Mouse (Mus musculus) liver, embryonic 14.5 days (tissue): ENCODE data around the gene Iars. TPM values are rescaled to one million over a fixed set of nuclear protein-coding genes. Genes with fewer than 3 reads are reported as not detected.

ENCODE experiments used
- ATAC-seq: fragments of 200-750 bp; cut with Nextera tagmentation; 2 replicates; pipeline ENCODE4 v1.8.0; 2017; ENCODE audit warnings: moderate number of reproducible peaks, mild to moderate bottlenecking, moderate library complexity; ENCODE audit not compliant: insufficient read depth
- DNase-seq, 3 experiments: peaks; one replicate each; pipeline ENCODE4 v3.0.0-alpha.2; 2012 to 2013; ENCODE audit warnings: low read depth in 3 of 3, low spot score in 3 of 3
- H3K27ac ChIP-seq: fragments of 300-500 bp; sonication (generic); 2 replicates; pipeline ENCODE4 v1.5.1; 2014; ENCODE audit warnings: moderate library complexity, mild to moderate bottlenecking, control low read depth, inconsistent platforms
- H3K27me3 ChIP-seq: fragments of 300-500 bp; sonication (generic); 2 replicates; pipeline ENCODE4 v1.6.1; 2014; ENCODE audit warnings: mild to moderate bottlenecking, low read length, moderate library complexity; ENCODE audit not compliant: control insufficient read depth, insufficient read depth
- H3K36me3 ChIP-seq: fragments of 300-500 bp; sonication (generic); replicated peaks from 2 replicates; pipeline ENCODE4 v1.6.1; 2014; ENCODE audit warnings: low read depth; ENCODE audit not compliant: control insufficient read depth, insufficient read depth
- H3K4me1 ChIP-seq, 2 experiments: fragments of 200-500 bp in 1 of 2; fragments of 300-500 bp in 1 of 2; sonication (generic) in 1 of 2; replicated peaks; 2 replicates each; pipeline ENCODE4 v1.6.1; 2012 to 2014; ENCODE audit warnings: antibody characterized with exemption in 1 of 2, inconsistent platforms in 1 of 2, low read length in 1 of 2; ENCODE audit not compliant: control insufficient read depth in 2 of 2, insufficient read depth in 2 of 2
- H3K4me2 ChIP-seq: fragments of 300-500 bp; sonication (generic); 2 replicates; pipeline ENCODE4 v1.6.1; 2014; ENCODE audit warnings: low read depth, mild to moderate bottlenecking, control low read depth, moderate library complexity
- H3K4me3 ChIP-seq, 2 experiments: fragments of 200-500 bp in 1 of 2; fragments of 300-500 bp in 1 of 2; sonication (generic) in 1 of 2; 2 replicates each; pipeline ENCODE4 v1.5.1; 2012 to 2014; ENCODE audit warnings: low read depth in 2 of 2, low read length in 2 of 2, mild to moderate bottlenecking in 2 of 2, control low read depth in 1 of 2, inconsistent platforms in 1 of 2, moderate library complexity in 1 of 2; ENCODE audit not compliant: insufficient read depth in 1 of 2
- H3K9ac ChIP-seq: fragments of 300-500 bp; sonication (generic); replicated peaks from 2 replicates; pipeline ENCODE4 v1.6.1; 2014; ENCODE audit warnings: mild to moderate bottlenecking, control low read depth, moderate library complexity
- H3K9me3 ChIP-seq: fragments of 300-500 bp; sonication (generic); 2 replicates; pipeline ENCODE4 v1.6.1; 2016; ENCODE audit warnings: low read length, mixed read lengths; ENCODE audit not compliant: control insufficient read depth
- CTCF ChIP-seq: IDR thresholded peaks from 2 replicates; pipeline ENCODE4 v1.5.1; 2016; ENCODE audit warnings: antibody characterized with exemption, low read depth, control low read depth
- EP300 ChIP-seq: IDR thresholded peaks from 2 replicates; pipeline ENCODE4 v1.6.1; 2016; ENCODE audit warnings: antibody characterized with exemption, low read depth
- WGBS: fragments of 180-500 bp; shearing (Covaris S2); extraction: QIAGEN DNeasy Blood & Tissue Kit; methylation state at CpG from one replicate; pipeline ENCODE4 v1.1.7; 2014; ENCODE audit not compliant: insufficient replicate concordance; 5-methylcytosine and 5-hydroxymethylcytosine counted together
- polyA plus RNA-seq, 2 experiments: library from polyadenylated mRNA; depleted of rRNA in 1 of 2; stranded (reverse) in 1 of 2; unstranded in 1 of 2; fragments of >200 nt; fragmentation: Nextera tagmentation in 1 of 2; extraction: Ambion mirVana in 1 of 2; gene quantifications; 2 replicates each; pipeline versions ENCODE4 v1.2.1 to v1.2.3; 2012 to 2014

The Iars gene
- polyA plus RNA-seq, 2 experiments, result 36.5 to 39.1 TPM

GRCm38 (mm10) chr13:49760675-49761074 lies 78.8 kb downstream of the Iars start:
- TF ChIP-seq CTCF, result no peak
- TF ChIP-seq EP300, result no peak
- Histone ChIP-seq H3K4me2 (no peak overlapping the region), H3K27me3 (no peaks in the 10 kb centered on the region), H3K4me1 (no peaks in the 10 kb centered on the region; a peak in 1 of 4 replicates), H3K9ac (no peak overlapping the region), H3K4me3 (no peak overlapping the region), H3K9me3 (no peaks in the 10 kb centered on the region), H3K27ac (no peak overlapping the region), H3K36me3 (no peaks in the 10 kb centered on the region)
- 9% methylated on average over 1 of the region's 1 CpGs for WGBS
- no peak for DNase-seq
- no peak for ATAC-seq

- Histone ChIP-seq H3K9ac (no peak overlapping the region), H3K9me3 (no peaks in the 10 kb centered on the region), H3K4me3 (no peak overlapping the region), H3K27me3 (no peaks in the 10 kb centered on the region), H3K27ac (no peak overlapping the region), H3K4me2 (no peak overlapping the region), H3K4me1 (no peaks in the 10 kb centered on the region; a peak in 1 of 4 replicates), H3K36me3 (no peaks in the 10 kb centered on the region)
- no peak for ATAC-seq
- TF ChIP-seq EP300 (no peak), CTCF (no peak)
- DNase-seq, result no peak
- 76% methylated on average over 14 of the region's 14 CpGs for WGBS
Observed at GRCm38 (mm10) chr13:49762208-49762607, 80.3 kb downstream of the Iars start.

- Histone ChIP-seq H3K4me1 (peaks cover 2 to 15% of the 10 kb centered on the region in 2 experiments; a peak in 2 of 4 replicates), H3K9ac (no peak overlapping the region), H3K27ac (no peak overlapping the region), H3K4me3 (no peak overlapping the region), H3K4me2 (no peak overlapping the region), H3K36me3 (no peaks in the 10 kb centered on the region), H3K27me3 (no peaks in the 10 kb centered on the region), H3K9me3 (no peaks in the 10 kb centered on the region)
- TF ChIP-seq EP300, result no peak
- no peak for TF ChIP-seq CTCF
- WGBS, result 75% methylated on average over 8 of the region's 8 CpGs
- ATAC-seq (no peak), DNase-seq (no peak)
Observed at GRCm38 (mm10) chr13:49765306-49765705, 83.4 kb downstream of the Iars start.

GRCm38 (mm10) chr13:49766269-49766668 lies 84.4 kb downstream of the Iars start:
- Histone ChIP-seq H3K4me1 (peaks cover 2 to 15% of the 10 kb centered on the region in 2 experiments; a peak in 2 of 4 replicates), H3K36me3 (no peaks in the 10 kb centered on the region), H3K27ac (no peak overlapping the region), H3K9ac (no peak overlapping the region), H3K4me3 (no peak overlapping the region), H3K4me2 (no peak overlapping the region), H3K27me3 (no peaks in the 10 kb centered on the region), H3K9me3 (no peaks in the 10 kb centered on the region)
- TF ChIP-seq EP300 (no peak), CTCF (no peak)
- DNase-seq (no peak), ATAC-seq (no peak)
- WGBS, result 67% methylated on average over 9 of the region's 9 CpGs

GRCm38 (mm10) chr13:49768048-49768447 lies 86.1 kb downstream of the Iars start:
- ATAC-seq, result peak; percentile 50; the same call in 1 of the 2 replicates
- no peaks in the 10 kb centered on the region for H3K36me3 ChIP-seq
- no peaks in the 10 kb centered on the region for H3K27me3 ChIP-seq
- no peak for TF ChIP-seq CTCF
- TF ChIP-seq EP300, result no peak
- H3K9me3 ChIP-seq, result no peaks in the 10 kb centered on the region
- peaks cover 2 to 15% of the 10 kb centered on the region in 2 experiments; a peak in 2 of 4 replicates for H3K4me1 ChIP-seq
- no peak overlapping the region for H3K4me3 ChIP-seq
- H3K4me2 ChIP-seq, result no peak overlapping the region
- H3K9ac ChIP-seq, result no peak overlapping the region
- 2% methylated on average over 2 of the region's 2 CpGs for WGBS
- H3K27ac ChIP-seq, result no peak overlapping the region
- no peak for DNase-seq
